In the genomic region with DNA sequence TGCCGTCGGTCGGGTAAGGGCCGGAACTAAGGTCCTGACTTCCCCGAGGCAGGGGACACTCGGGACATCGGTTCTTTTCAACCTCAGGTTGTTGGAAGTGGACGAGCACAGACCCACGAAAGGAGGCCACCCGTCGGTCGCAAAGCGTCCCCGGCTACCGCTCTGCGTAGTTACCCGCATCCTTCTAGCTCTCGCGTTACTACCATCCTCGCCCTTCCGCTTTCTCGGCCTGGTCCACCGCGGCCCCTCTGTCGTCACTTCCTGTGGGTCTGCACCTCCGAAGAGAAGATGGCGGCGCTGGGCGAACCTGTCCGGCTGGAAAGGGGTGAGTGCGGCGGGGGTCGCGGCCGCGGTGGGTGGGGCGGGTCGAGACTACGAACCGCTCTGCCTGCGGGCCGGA, we compare ENCODE assay signal across 8 mouse cellular contexts. TPM values are rescaled to one million over a fixed set of nuclear protein-coding genes. Genes with fewer than 3 reads are reported as not detected.
DNase-seq lines count a peak whose midpoint lies in the region; ATAC-seq and TF ChIP-seq lines count a peak whose summit lies in the region.

Gene Lin7c (plus strand): TSS at position 257 of the 400 bp plus-strand sequence.

- peak within 1 kb of the TSS; percentile 83 for H3K4me3 ChIP-seq in bone marrow, adult 2 months (replicated peaks; ENCODE audit: control insufficient read depth, low read depth, low read length)
- H3K4me3 ChIP-seq in embryonic facial prominence, embryonic 14.5 days (ENCODE audit: low read depth, low read length) = peak within 1 kb of the TSS; percentile 98
- peak within 1 kb of the TSS; percentile 94 for H3K4me3 ChIP-seq in limb, embryonic 13.5 days
- H3K4me3 ChIP-seq in midbrain, embryonic 15.5 days = peak within 1 kb of the TSS; percentile 98

- TF ChIP-seq CTCF in bone marrow, adult 2 months (IDR thresholded peaks at IDR 0.05; ENCODE audit: control insufficient read depth, insufficient read depth, low read length) = peak; percentile 10; the same call in 1 of the 2 replicates

- ATAC-seq in embryonic facial prominence, embryonic 14.5 days (ENCODE audit: low read depth) = peak; percentile 100
- peak; percentile 100 for ATAC-seq in limb, embryonic 13.5 days (ENCODE audit: low FRiP score, low read depth)
- peak; percentile 100 for ATAC-seq in midbrain, embryonic 15.5 days (replicated peaks)

- no peaks in the 10 kb centered on the region for H3K4me1 ChIP-seq in bone marrow, adult 2 months (ENCODE audit: control insufficient read depth, insufficient read depth, low read length)
- H3K4me1 ChIP-seq in embryonic facial prominence, embryonic 14.5 days (ENCODE audit: control insufficient read depth, insufficient read depth, low read length) = peaks cover 13% of the 10 kb centered on the region
- H3K4me1 ChIP-seq in limb, embryonic 13.5 days = peaks cover 20% of the 10 kb centered on the region
- H3K4me1 ChIP-seq in midbrain, embryonic 15.5 days = peaks cover 22% of the 10 kb centered on the region

- peaks cover 15% of the 10 kb centered on the region for H3K36me3 ChIP-seq in embryonic facial prominence, embryonic 14.5 days (ENCODE audit: control insufficient read depth, insufficient read depth, low read length)
- H3K36me3 ChIP-seq in limb, embryonic 13.5 days = peaks cover 15% of the 10 kb centered on the region
- peaks cover 5% of the 10 kb centered on the region; the same call in 1 of the 2 replicates for H3K36me3 ChIP-seq in midbrain, embryonic 15.5 days (replicated peaks)

- H3K9me3 ChIP-seq in embryonic facial prominence, embryonic 14.5 days (ENCODE audit: control insufficient read depth, low read length) = peaks cover 6% of the 10 kb centered on the region; the same call in 1 of the 2 replicates
- H3K9me3 ChIP-seq in limb, embryonic 13.5 days = no peaks in the 10 kb centered on the region
- H3K9me3 ChIP-seq in midbrain, embryonic 15.5 days = no peaks in the 10 kb centered on the region

- peak; percentile 94 for DNase-seq in A20 (ENCODE audit: low read depth, low spot score)
- DNase-seq in embryonic facial prominence, embryonic 14.5 days (ENCODE audit: low spot score) = peak; percentile 98
- peak; percentile 94 for DNase-seq in heart, adult 8-10 months (ENCODE audit: low spot score)
- peak; percentile 94 for DNase-seq in kidney, adult 8-10 months
- peak; percentile 83 to 84 for DNase-seq in spleen, adult 18-20 months

- under 1% methylated on average over 41 of the region's 42 CpGs for WGBS in bone marrow, adult 2 months
- WGBS in embryonic facial prominence, embryonic 14.5 days = under 1% methylated on average over 29 of the region's 42 CpGs
- under 1% methylated on average over 41 of the region's 42 CpGs for WGBS in limb, embryonic 13.5 days
- WGBS in midbrain, embryonic 15.5 days = under 1% methylated on average over 42 of the region's 42 CpGs

- peak; percentile 91; the same call in 1 of the 2 replicates for TF ChIP-seq POLR2A in bone marrow, adult 2 months (IDR thresholded peaks at IDR 0.05; ENCODE audit: borderline replicate concordance, control insufficient read depth, low read depth, low read length)

- peak within 1 kb of the TSS; percentile 85 for H3K4me2 ChIP-seq in embryonic facial prominence, embryonic 14.5 days (ENCODE audit: low read depth, low read length)
- H3K4me2 ChIP-seq in limb, embryonic 13.5 days (replicated peaks) = peak within 1 kb of the TSS; percentile 68
- H3K4me2 ChIP-seq in midbrain, embryonic 15.5 days = peak within 1 kb of the TSS; percentile 73

- H3K27me3 ChIP-seq in embryonic facial prominence, embryonic 14.5 days (replicated peaks; ENCODE audit: control insufficient read depth, insufficient read depth, low read length) = no peaks in the 10 kb centered on the region
- no peaks in the 10 kb centered on the region for H3K27me3 ChIP-seq in limb, embryonic 13.5 days
- H3K27me3 ChIP-seq in midbrain, embryonic 15.5 days (replicated peaks) = no peaks in the 10 kb centered on the region

- peak within 1 kb of the TSS; percentile 98 for H3K9ac ChIP-seq in embryonic facial prominence, embryonic 14.5 days (ENCODE audit: low read depth, low read length)
- peak within 1 kb of the TSS; percentile 96 for H3K9ac ChIP-seq in limb, embryonic 13.5 days
- H3K9ac ChIP-seq in midbrain, embryonic 15.5 days = peak within 1 kb of the TSS; percentile 97

- H3K27ac ChIP-seq in bone marrow, adult 2 months (ENCODE audit: control insufficient read depth, insufficient read depth, low read depth, low read length, poor library complexity) = peak within 1 kb of the TSS; percentile 85
- peak within 1 kb of the TSS; percentile 93 for H3K27ac ChIP-seq in embryonic facial prominence, embryonic 14.5 days (replicated peaks; ENCODE audit: low read depth, low read length)
- peak within 1 kb of the TSS; percentile 94 for H3K27ac ChIP-seq in limb, embryonic 13.5 days
- H3K27ac ChIP-seq in midbrain, embryonic 15.5 days = peak within 1 kb of the TSS; percentile 85

RNA-seq across cellular contexts. Expression of gene Lin7c, which starts in this region (rescaled TPM):
- polyA plus RNA-seq in bone marrow, adult 2 months (2011; ENCODE audit: insufficient read depth, insufficient read length, low replicate concordance, missing spikeins) = 8.8 and 14.4 TPM in 2 replicates
- polyA plus RNA-seq in embryonic facial prominence, embryonic 14.5 days (2014; fragmentation: Nextera tagmentation; extraction: Ambion mirVana) = 61.9 and 62.6 TPM in 2 replicates
- total RNA-seq in heart, adult 8-10 months (2022) = 10 to 100 TPM; 41.5 to 45.6 (median 43.7) TPM
- polyA plus RNA-seq in limb, embryonic 13.5 days (2015; fragmentation: Nextera tagmentation; extraction: Ambion mirVana) = 50.0 and 54.3 TPM in 2 replicates
- polyA plus RNA-seq in midbrain, embryonic 15.5 days (2015; fragmentation: Nextera tagmentation; extraction: Ambion mirVana) = 193 and 210 TPM in 2 replicates

Comparison
In these comparisons a context has a peak if more than half of its experiments do, and no peak if none do; other contexts are left out.
1. Peak in every context shown above with its lines: DNase-seq, ATAC-seq, H3K4me3 ChIP-seq and H3K27ac ChIP-seq.